Mouse (Mus musculus) lung, adult 2 months (tissue): ENCODE measurements at regions not wholly inside any gene's neighbourhood (a gene's known extent, or its start where the extent isn't known, plus 50 kb on each side); places are given as distances from the start of the nearest gene placed in this dataset.
A peak's percentile ranks its signal among the peaks of the same experiment; 100 is the strongest.

Experiments
- DNase-seq: peaks from one replicate; pipeline ENCODE4 v3.0.0; 2022
- H3K4me1 ChIP-seq: fragments of 200-500 bp; 2 replicates; pipeline ENCODE4 v1.6.1; 2011; ENCODE audit warnings: low read length; ENCODE audit not compliant: control insufficient read depth, insufficient read depth
- H3K4me3 ChIP-seq: fragments of 200-500 bp; replicated peaks from 2 replicates; pipeline ENCODE3; 2011; ENCODE audit warnings: low read depth, mild to moderate bottlenecking, control low read depth, low read length; ENCODE audit errors: extremely low read depth
- CTCF ChIP-seq: fragments of 200-500 bp; IDR thresholded peaks from 2 replicates; pipeline ENCODE4 v1.5.1; 2011; ENCODE audit warnings: mild to moderate bottlenecking, low read length, control low read depth; ENCODE audit not compliant: insufficient read depth
- POLR2A ChIP-seq: fragments of 200-500 bp; IDR thresholded peaks from 2 replicates; pipeline ENCODE4 v1.6.1; 2011; ENCODE audit warnings: low read depth, mild to moderate bottlenecking, control low read depth, low read length, borderline replicate concordance; ENCODE audit errors: extremely low read depth
- WGBS: fragments of 180-500 bp; shearing (Covaris S2); methylation state at CpG from one replicate; pipeline ENCODE4 v1.1.7; 2018; 5-methylcytosine and 5-hydroxymethylcytosine counted together

DNA sequence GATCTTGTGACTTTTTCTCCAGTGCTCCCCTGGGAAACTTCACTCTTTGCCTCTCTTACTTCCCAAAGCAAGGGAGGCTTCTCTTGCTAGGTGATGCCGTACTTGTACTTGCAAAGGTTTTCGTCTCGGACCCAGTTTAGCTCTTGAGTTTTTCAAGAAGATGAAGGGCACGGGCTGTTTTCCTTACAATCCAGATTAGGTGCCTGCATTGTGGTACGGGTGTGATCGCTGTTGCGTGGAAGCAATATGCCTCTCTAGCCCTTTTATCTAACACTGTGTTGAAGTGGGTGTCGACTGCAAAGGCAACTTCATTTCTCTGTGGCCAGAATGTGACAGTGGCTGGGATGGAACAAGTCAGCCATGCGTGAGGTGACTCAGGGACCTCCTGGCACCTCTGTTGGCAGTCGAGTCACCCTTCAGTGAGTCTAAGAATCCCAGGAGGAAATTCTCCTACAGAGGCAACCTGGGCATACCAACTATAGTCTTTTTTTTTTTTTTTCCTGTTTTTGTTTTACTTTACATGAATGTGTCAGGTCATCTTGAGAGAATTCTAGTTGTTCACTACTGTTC, 138.7 kb upstream of the Dnajc19 start:
- Histone ChIP-seq H3K4me3 (no peak overlapping the region), H3K4me1 (no peaks in the 10 kb centered on the region)
- WGBS: 80% methylated on average over 10 of the region's 10 CpGs
- DNase-seq: no peak
- TF ChIP-seq POLR2A: no peak
- no peak for TF ChIP-seq CTCF

DNA sequence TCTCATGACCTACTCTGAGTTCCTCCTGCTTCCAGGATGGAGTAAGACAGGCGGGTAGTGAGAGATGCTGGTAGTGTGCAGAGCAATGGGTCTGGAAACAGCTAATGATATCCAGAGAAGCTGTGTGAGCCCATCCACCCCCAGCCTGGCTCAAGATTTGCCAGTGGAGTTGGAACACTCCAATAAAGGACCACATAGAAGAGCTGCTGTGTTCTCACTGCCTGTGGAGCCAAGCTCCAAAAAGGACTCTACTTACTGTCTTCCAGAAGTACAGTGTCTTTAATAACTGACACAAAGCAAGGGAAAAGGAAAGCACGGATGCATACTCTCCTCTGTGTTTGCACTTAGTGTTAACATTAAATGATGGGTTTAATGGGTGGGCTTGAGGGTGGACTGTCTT, 138.0 kb upstream of the Dnajc19 start:
- WGBS: 66% methylated on average over 2 of the region's 2 CpGs
- no peak for DNase-seq
- H3K4me1 ChIP-seq: no peaks in the 10 kb centered on the region

GRCm38 (mm10) chr3:34217911-34218310, 136.8 kb upstream of the Dnajc19 start:
- Histone ChIP-seq H3K4me1 (no peaks in the 10 kb centered on the region), H3K4me3 (no peak overlapping the region)
- 57% methylated on average over 4 of the region's 4 CpGs for WGBS
- no peak for DNase-seq
- TF ChIP-seq CTCF (no peak), POLR2A (no peak)

More for the DNA sequence above, 138.0 kb upstream of the Dnajc19 start:
- no peak overlapping the region for H3K4me3 ChIP-seq
- TF ChIP-seq POLR2A (no peak), CTCF (no peak)

DNA sequence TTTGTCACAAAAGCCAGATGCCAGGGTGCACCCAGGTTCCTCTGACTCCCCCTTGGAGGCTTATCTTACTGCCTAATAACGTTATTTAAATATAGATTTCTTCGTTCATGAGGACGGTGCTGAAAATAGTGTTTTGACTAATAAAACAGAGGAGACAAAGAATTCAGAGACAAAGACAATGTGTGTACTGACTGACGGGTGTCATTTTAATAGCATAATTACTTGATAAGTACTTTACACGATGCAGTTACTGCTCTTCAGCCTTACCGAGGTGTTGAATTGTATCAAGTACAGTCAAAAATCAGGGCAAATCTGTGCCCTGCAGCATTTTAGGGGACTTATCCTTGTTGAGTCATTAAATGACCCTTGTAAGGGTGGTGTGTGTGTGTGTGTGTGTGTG, 133.1 kb upstream of the Dnajc19 start:
- TF ChIP-seq CTCF: no peak
- no peak for TF ChIP-seq POLR2A
- Histone ChIP-seq H3K4me3 (no peak overlapping the region), H3K4me1 (no peaks in the 10 kb centered on the region)
- whole genome bisulfite sequencing: 80% methylated on average over 6 of the region's 6 CpGs
- no peak for DNase-seq

DNA sequence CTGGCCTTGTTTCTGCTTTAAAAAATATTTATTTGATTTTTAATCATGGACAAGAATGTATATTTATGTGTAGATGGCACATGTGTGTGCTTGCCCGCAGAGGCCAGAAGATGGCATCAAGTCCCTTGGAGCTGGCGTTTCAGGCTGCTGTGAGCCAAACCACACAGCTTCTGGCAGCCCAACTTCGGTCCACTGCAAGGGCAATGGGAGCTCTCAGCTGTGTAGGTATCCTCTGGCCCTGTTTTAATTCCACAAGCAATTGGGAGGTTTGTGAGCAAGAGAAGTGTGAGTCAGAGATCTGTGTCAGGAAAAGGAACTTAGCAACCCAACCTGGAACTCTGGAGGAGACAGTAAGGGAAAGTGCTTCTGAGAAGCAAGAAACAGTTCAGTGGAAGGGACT, 125.3 kb upstream of the Dnajc19 start:
- Histone ChIP-seq H3K4me1 (no peaks in the 10 kb centered on the region), H3K4me3 (no peak overlapping the region)
- no peak for DNase-seq
- TF ChIP-seq POLR2A: no peak
- 83% methylated on average over 3 of the region's 3 CpGs for WGBS

DNA sequence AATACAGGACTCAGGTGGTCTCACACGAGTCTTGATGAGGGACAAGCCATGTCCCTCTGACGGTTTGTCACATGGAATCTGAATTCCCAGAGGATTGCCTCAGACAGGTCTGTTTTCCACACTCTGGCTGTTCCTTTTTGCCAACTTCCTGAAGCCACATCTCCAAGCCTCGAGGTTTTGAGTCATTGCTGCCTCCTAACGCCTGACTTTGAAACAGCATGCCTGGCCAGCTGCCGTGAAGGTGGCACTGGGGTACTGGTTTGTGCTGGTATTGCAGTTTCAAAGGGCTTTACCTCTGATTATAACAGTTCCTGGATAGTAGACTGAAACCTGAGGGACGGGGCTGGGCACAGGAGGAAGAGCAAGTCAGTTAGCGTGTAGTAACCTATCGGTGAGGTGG, 117.1 kb upstream of the Dnajc19 start:
- no peaks in the 10 kb centered on the region for H3K4me1 ChIP-seq
- 28% methylated on average over 8 of the region's 8 CpGs for WGBS
- no peak overlapping the region for H3K4me3 ChIP-seq
- TF ChIP-seq CTCF (peak; percentile 15; the same call in 1 of the 2 replicates), POLR2A (no peak)
- peak; percentile 5 for DNase-seq

- H3K4me3 ChIP-seq: no peak overlapping the region
- 15% methylated on average over 10 of the region's 10 CpGs for WGBS
- no peak for DNase-seq
- no peaks in the 10 kb centered on the region for H3K4me1 ChIP-seq
- no peak for TF ChIP-seq CTCF
- TF ChIP-seq POLR2A: no peak
Measured at GRCm38 (mm10) chr3:34197163-34197455, 116.0 kb upstream of the Dnajc19 start.

DNA sequence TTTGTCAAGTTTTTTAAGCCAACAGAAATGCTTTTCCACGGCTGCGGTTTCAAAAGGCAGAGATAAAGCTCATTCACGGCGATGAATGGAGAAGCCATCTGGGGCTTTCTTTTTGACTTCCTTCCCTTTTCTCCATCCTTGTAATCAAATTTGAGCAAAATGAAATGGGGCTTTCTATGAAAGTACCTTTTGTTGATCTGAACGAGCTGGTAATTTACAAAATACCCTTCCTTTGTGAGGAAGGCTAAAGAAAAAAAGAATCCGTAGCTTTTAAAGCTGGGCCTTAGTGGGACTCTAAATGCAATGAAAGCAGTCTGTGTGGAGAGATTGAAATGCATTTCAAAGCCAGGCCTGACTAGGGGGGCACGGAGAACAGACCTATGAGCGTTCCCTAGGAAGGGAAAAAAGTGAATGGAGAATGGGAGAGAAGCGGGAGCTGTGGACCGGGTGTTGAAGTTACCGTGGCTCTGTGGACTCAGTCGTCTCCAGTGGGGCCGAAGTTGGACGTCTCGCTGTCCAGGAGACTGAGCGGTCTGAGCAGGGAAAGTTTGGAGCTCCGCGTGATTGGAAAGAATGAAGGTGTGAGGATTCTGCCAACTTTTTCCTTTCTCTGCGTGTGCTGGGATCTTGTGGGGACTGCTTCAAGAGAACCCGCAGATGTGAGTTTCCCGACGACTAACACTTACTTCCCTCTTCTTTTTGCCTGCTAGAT, 115.5 kb upstream of the Dnajc19 start:
- 32% methylated on average over 22 of the region's 22 CpGs for WGBS

GRCm38 (mm10) chr3:34195729-34196450, 114.8 kb upstream of the Dnajc19 start:
- Histone ChIP-seq H3K4me1 (no peaks in the 10 kb centered on the region), H3K4me3 (no peak overlapping the region)
- TF ChIP-seq POLR2A (no peak), CTCF (no peak)
- WGBS: 73% methylated on average over 13 of the region's 13 CpGs
- DNase-seq: no peak

More for the DNA sequence above, 115.5 kb upstream of the Dnajc19 start:
- DNase-seq: no peak
- Histone ChIP-seq H3K4me1 (no peaks in the 10 kb centered on the region), H3K4me3 (no peak overlapping the region)
- TF ChIP-seq CTCF (no peak), POLR2A (no peak)

- H3K4me1 ChIP-seq: no peaks in the 10 kb centered on the region
- no peak for DNase-seq
- no peak for TF ChIP-seq POLR2A
- TF ChIP-seq CTCF: no peak
- no peak overlapping the region for H3K4me3 ChIP-seq
- WGBS: 69% methylated on average over 6 of the region's 6 CpGs
Measured at GRCm38 (mm10) chr3:34173416-34174097, 92.4 kb upstream of the Dnajc19 start.
